Mouse (Mus musculus) forebrain, embryonic 14.5 days (tissue): ENCODE results near the gene Sycp3. TPM values are rescaled to one million over a fixed set of nuclear protein-coding genes. Genes with fewer than 3 reads are reported as not detected.
"Not testable (repeated sequence)": the region's sequence is repeated elsewhere in the genome, so short reads cannot be mapped to it uniquely, and the experiment has no call there.

Experiments used
- ATAC-seq: fragments of 200-750 bp; cut with Nextera tagmentation; 2 replicates; pipeline ENCODE4 v1.8.0; 2017; ENCODE audit warnings: mild to moderate bottlenecking, moderate library complexity
- DNase-seq: peaks from one replicate; pipeline ENCODE4 v3.0.0-alpha.2; 2015; ENCODE audit warnings: low spot score
- H3K27ac ChIP-seq: fragments of 300-500 bp; sonication (generic); 2 replicates; pipeline ENCODE4 v1.5.1; 2014; ENCODE audit warnings: low read depth, mild to moderate bottlenecking, control low read depth, low read length, moderate library complexity
- H3K27me3 ChIP-seq: fragments of 300-500 bp; sonication (generic); replicated peaks from 2 replicates; pipeline ENCODE4 v1.6.1; 2014; ENCODE audit warnings: low read length, control low read depth, mixed read lengths; ENCODE audit not compliant: control insufficient read depth, insufficient read depth
- H3K36me3 ChIP-seq: fragments of 300-500 bp; sonication (generic); 2 replicates; pipeline ENCODE4 v1.6.1; 2014; ENCODE audit warnings: low read length, control low read depth; ENCODE audit not compliant: control insufficient read depth, insufficient read depth
- H3K4me1 ChIP-seq: fragments of 300-500 bp; sonication (generic); 2 replicates; pipeline ENCODE4 v1.6.1; 2014; ENCODE audit warnings: antibody characterized with exemption, low read length, control low read depth; ENCODE audit not compliant: control insufficient read depth, insufficient read depth
- H3K4me2 ChIP-seq: fragments of 300-500 bp; sonication (generic); 2 replicates; pipeline ENCODE4 v1.6.1; 2014; ENCODE audit warnings: mild to moderate bottlenecking, control low read depth, low read length
- H3K4me3 ChIP-seq: fragments of 300-500 bp; sonication (generic); 2 replicates; pipeline ENCODE4 v1.5.1; 2014; ENCODE audit warnings: low read depth, low read length, control low read depth
- H3K9ac ChIP-seq: fragments of 300-500 bp; sonication (generic); 2 replicates; pipeline ENCODE4 v1.6.1; 2014; ENCODE audit warnings: mild to moderate bottlenecking, low read length, control low read depth, moderate library complexity
- H3K9me3 ChIP-seq: fragments of 300-500 bp; sonication (generic); replicated peaks from 2 replicates; pipeline ENCODE4 v1.6.1; 2016; ENCODE audit warnings: low read length, control low read depth, mixed read lengths; ENCODE audit not compliant: control insufficient read depth
- WGBS: fragments of 180-500 bp; shearing (Covaris S2); extraction: QIAGEN DNeasy Blood & Tissue Kit; methylation state at CpG from one replicate; pipeline ENCODE4 v1.1.7; 2014; 5-methylcytosine and 5-hydroxymethylcytosine counted together
- polyA plus RNA-seq: library from polyadenylated mRNA; unstranded; fragments of >200 nt; fragmentation: Nextera tagmentation; extraction: Ambion mirVana; gene quantifications from 2 replicates; pipeline ENCODE4 v1.2.1, GENCODE M21; 2014

Gene Sycp3
- polyA plus RNA-seq, 1 experiment from 2014 or later: not detected

DNA sequence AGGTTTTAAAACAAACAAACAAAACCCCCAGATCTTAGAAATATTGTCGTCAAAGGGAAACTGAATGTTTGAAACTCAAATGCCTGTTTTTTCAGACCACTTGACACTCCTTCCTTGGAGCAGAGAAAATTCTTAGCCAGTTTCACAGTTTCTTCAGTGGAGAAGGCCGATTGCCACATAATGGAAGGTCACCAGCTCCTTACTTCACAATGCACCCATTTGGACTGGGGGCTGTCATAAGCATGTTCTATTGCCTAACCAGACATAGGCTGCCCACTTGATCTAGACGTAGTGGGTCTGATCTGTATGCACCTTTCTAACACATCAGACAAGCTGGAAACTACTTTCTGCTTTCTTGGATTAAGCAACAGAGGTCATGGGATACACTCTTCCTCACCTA, 45.1 kb downstream of the Sycp3 start:
- Histone ChIP-seq H3K27me3 (no peaks in the 10 kb centered on the region), H3K4me1 (peaks cover 8% of the 10 kb centered on the region; the same call in 1 of the 2 replicates), H3K9me3 (no peaks in the 10 kb centered on the region), H3K9ac (no peak overlapping the region), H3K4me3 (peak overlapping the region; percentile 53; the same call in 1 of the 2 replicates), H3K4me2 (peak overlapping the region; percentile 78), H3K36me3 (no peaks in the 10 kb centered on the region), H3K27ac (no peak overlapping the region)
- ATAC-seq: no peak
- WGBS: 59% methylated on average over 3 of the region's 3 CpGs
- DNase-seq: no peak

DNA sequence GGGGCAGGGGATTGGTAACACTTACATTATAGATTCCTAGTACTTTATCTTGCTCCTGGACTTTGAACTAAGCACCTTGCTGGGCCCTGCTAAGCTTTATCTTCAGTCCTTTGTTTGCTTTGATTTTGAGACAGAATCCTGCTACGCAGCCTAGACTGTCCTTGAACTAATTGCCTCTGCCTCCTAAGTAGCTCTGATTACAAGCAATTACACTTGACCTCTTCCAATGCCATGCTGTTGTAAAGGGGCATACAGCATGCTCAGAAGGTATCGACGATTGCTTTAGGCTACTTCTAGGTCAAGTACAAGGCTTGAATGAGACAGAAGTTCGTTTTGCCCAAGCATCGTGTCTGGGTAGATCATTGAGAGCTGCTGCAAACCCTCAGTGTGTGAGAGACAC, 45.9 kb downstream of the Sycp3 start:
- Histone ChIP-seq H3K9me3 (no peaks in the 10 kb centered on the region), H3K27me3 (no peaks in the 10 kb centered on the region), H3K27ac (no peak overlapping the region), H3K4me3 (no peak overlapping the region), H3K9ac (no peak overlapping the region), H3K4me1 (peaks cover 8% of the 10 kb centered on the region; the same call in 1 of the 2 replicates), H3K36me3 (no peaks in the 10 kb centered on the region), H3K4me2 (no peak overlapping the region)
- ATAC-seq (no peak), DNase-seq (no peak)
- WGBS: 54% methylated on average over 5 of the region's 5 CpGs

DNA sequence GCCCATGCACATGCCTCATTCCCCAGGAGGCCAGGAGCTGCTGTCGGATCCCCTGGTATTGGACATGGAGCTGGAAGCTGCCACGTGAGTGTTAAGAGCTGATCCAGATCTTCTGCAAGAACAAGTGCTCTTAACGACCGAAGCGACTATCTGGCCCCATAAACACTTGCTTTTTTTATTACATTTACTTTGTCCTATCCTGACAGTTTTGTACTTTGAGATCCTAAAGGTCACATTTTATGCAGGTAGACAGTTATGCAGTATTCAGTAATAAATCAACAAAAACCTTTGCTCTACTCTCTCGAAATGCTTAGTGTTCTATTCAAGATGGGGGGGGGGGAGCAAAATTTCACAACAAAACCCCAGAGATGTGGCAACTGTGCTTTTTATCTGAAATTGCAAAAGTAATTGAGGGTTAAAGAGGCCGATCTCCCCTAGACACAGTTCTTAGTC, 48.3 kb downstream of the Sycp3 start:
- ATAC-seq (no peak), DNase-seq (no peak)
- WGBS: 81% methylated on average over 7 of the region's 7 CpGs
- H3K4me2 ChIP-seq: no peak overlapping the region
- no peak overlapping the region for H3K9ac ChIP-seq
- H3K27me3 ChIP-seq: no peaks in the 10 kb centered on the region
- no peak overlapping the region for H3K27ac ChIP-seq
- no peak overlapping the region for H3K4me3 ChIP-seq
- H3K4me1 ChIP-seq: peaks cover 3% of the 10 kb centered on the region; the same call in 1 of the 2 replicates
- no peaks in the 10 kb centered on the region for H3K9me3 ChIP-seq
- no peaks in the 10 kb centered on the region for H3K36me3 ChIP-seq

DNA sequence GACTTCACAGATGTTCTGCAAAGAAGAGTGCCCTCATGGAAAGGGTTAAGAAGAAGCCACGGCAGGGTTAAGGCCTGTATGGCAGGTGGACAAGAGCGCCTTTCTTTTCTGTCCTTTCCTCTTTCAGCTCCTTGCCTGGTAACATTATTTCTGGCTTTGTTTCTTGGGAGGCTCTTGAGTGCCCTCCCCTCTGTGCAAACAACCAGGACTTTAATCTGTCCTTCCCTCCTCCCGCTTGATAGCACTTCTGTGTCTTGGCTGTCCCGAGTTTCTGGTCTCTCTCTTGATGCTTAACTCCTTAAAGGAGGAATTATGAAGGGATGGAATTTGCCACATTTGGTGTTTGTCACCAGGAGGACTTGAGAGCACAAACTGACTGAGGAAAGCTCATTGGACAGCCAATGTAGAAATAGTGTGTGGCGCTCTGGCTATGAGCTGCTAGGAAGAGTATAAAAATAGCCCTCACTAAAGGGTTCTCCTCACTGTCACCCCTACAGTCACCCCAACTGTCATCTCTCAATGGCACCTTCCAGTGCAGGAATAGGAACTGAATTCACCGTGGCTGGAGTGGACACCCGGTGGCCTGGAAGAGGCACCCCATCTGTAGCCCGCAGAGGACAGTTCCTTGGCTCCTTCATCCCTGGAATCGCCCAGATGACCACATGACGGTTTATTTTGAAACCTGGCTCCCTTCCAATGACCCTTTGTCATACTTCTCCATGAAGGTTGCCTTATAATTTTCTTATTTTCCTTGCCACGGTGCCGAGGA, 51.3 kb downstream of the Sycp3 start:
- no peak for ATAC-seq
- no peaks in the 10 kb centered on the region for H3K4me1 ChIP-seq
- no peaks in the 10 kb centered on the region for H3K9me3 ChIP-seq
- no peak overlapping the region for H3K4me2 ChIP-seq
- H3K27ac ChIP-seq: no peak overlapping the region
- DNase-seq: no peak
- H3K9ac ChIP-seq: no peak overlapping the region
- no peaks in the 10 kb centered on the region for H3K27me3 ChIP-seq
- H3K36me3 ChIP-seq: no peaks in the 10 kb centered on the region
- H3K4me3 ChIP-seq: no peak overlapping the region
- 77% methylated on average over 12 of the region's 12 CpGs for WGBS

DNA sequence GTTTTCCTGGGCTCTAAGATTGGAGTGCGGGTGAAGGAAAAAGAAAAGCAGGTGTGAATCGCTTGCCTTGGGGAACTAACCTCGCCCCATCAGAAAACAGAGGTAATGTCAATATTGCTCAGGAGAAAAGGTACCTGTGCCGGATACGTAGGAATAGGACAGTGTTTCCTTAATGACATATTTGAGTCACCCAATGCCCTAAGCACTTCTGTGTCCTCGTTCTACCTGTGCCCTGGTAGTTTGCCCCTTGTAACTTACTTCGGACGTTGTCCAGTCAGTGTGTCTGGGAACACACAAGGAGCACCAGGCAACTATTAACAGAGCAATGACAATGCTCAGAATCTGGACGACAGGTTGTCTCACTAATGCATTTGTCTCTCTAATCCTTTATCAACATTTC, 52.0 kb downstream of the Sycp3 start:
- Histone ChIP-seq H3K4me3 (no peak overlapping the region), H3K4me2 (no peak overlapping the region), H3K36me3 (no peaks in the 10 kb centered on the region), H3K27me3 (no peaks in the 10 kb centered on the region), H3K9ac (no peak overlapping the region), H3K9me3 (no peaks in the 10 kb centered on the region), H3K4me1 (no peaks in the 10 kb centered on the region), H3K27ac (no peak overlapping the region)
- DNase-seq (no peak), ATAC-seq (no peak)
- WGBS: 88% methylated on average over 9 of the region's 9 CpGs

DNA sequence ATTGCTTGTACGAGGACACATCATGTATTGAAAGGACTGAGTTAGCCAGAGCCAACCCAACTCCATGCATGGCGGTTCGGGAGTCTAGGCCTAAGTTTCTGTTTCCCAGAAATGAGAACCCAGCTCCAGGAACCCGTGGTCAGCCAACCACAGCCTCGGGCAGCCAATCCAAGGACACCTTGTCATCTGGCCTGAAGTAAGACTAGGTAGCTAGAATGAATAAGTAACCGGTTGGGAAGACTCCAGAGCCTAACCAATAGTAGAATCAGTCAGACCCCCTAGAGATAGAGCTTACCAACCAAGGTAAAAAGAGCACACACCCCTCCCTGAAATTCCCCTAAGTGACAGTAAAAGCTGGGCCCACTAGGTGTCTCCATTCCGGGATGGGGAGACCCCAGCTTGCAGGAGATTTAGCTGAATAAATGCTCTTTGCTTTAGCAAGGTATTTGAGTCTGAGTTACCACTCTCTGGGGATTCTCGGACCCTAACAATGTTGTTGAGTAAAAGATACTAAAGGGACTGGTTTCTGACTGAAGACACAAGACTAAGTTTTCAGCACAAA, 54.3 kb downstream of the Sycp3 start:
- H3K4me2 ChIP-seq: no peak overlapping the region
- no peaks in the 10 kb centered on the region for H3K4me1 ChIP-seq
- no peaks in the 10 kb centered on the region for H3K36me3 ChIP-seq
- 69% methylated on average over 8 of the region's 8 CpGs for WGBS
- H3K4me3 ChIP-seq: no peak overlapping the region
- H3K27ac ChIP-seq: no peak overlapping the region
- no peak for ATAC-seq
- H3K27me3 ChIP-seq: no peaks in the 10 kb centered on the region
- no peak overlapping the region for H3K9ac ChIP-seq
- no peaks in the 10 kb centered on the region for H3K9me3 ChIP-seq
- DNase-seq: no peak

DNA sequence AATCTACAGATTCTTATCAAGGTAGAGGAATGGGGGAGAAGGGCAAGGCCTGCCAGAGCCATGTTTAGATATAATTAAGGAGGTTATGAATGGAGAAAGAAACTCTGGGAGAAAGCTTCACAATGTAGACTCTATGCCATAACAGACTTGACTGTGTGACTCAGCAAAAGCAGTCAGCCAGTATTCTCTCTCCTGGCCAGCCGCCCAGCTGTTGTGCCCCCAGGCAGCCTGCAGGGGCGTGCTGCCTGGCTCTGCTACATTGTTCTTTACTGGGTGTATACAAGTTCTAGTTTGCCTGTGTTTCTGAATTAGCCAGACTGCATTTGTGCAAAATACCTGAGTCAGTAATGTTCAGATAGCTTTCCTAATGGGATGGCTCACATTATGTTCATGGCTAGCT, 55.1 kb downstream of the Sycp3 start:
- Histone ChIP-seq H3K4me2 (no peak overlapping the region), H3K27me3 (no peaks in the 10 kb centered on the region), H3K27ac (no peak overlapping the region), H3K9me3 (no peaks in the 10 kb centered on the region), H3K9ac (no peak overlapping the region), H3K4me3 (no peak overlapping the region), H3K4me1 (no peaks in the 10 kb centered on the region), H3K36me3 (no peaks in the 10 kb centered on the region)
- ATAC-seq: no peak
- 41% methylated on average over 2 of the region's 2 CpGs for WGBS
- peak; percentile 41 for DNase-seq

DNA sequence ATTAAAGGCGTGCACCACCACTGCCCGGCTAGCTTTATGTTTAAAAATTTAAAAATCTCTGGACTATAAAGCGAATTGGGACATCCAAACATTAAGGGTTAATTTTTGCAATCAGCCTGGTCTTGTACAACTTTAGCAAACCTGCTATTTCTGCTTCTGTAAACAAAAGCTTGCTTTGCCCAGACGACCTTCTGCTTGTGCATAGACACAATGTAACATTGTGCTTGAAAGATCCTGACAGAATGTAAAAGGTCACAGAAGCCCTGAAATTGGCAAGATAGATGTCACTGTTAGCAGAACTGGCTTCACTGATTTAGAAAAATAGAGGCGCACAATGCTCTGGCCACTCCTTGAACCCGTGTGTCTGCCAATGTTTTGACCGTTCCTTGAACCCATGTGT, 55.7 kb downstream of the Sycp3 start:
- not testable (repeated sequence) for ATAC-seq, H3K4me3 ChIP-seq, H3K27ac ChIP-seq, H3K27me3 ChIP-seq, H3K4me2 ChIP-seq, H3K9me3 ChIP-seq, H3K9ac ChIP-seq, H3K36me3 ChIP-seq, H3K4me1 ChIP-seq, DNase-seq
- 90% methylated on average over 7 of the region's 7 CpGs for WGBS

DNA sequence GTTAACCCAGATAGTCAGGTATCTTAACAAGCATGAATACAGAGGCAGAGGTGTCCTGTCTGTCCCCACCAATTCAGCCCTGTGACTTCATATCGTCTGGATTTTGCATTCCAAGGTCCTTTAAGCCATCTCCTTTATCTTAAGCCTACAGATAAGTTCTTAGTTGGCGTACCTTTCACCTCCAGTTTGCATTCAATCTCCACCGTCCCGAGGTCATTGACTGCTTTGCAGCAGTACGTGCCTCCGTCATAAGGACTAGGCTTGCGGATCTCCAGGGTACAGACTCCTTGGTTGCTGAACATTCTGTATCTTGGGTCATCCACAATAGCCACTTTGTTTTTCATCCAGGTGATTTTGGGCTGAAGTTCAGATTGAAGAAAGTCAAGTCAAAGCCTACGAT, 63.4 kb downstream of the Sycp3 start:
- no peaks in the 10 kb centered on the region for H3K9me3 ChIP-seq
- no peaks in the 10 kb centered on the region for H3K36me3 ChIP-seq
- no peaks in the 10 kb centered on the region for H3K4me1 ChIP-seq
- WGBS: 88% methylated on average over 8 of the region's 8 CpGs
- ATAC-seq (no peak), DNase-seq (no peak)
- H3K9ac ChIP-seq: no peak overlapping the region
- H3K27me3 ChIP-seq: no peaks in the 10 kb centered on the region
- no peak overlapping the region for H3K27ac ChIP-seq
- no peak overlapping the region for H3K4me2 ChIP-seq
- no peak overlapping the region for H3K4me3 ChIP-seq
